Mouse (Mus musculus) embryonic facial prominence, embryonic 11.5 days (tissue): ENCODE results near the gene Fndc5. TPM values are rescaled to one million over a fixed set of nuclear protein-coding genes. Genes with fewer than 3 reads are reported as not detected.

Source experiments
- ATAC-seq: fragments of 200-750 bp; cut with Nextera tagmentation; replicated peaks from 2 replicates; pipeline ENCODE4 v1.8.0; 2017; ENCODE audit warnings: low read depth; ENCODE audit not compliant: insufficient number of reproducible peaks, low FRiP score, low TSS enrichment
- DNase-seq: peaks from one replicate; pipeline ENCODE4 v3.0.0-alpha.2; 2015; ENCODE audit warnings: low spot score
- H3K27ac ChIP-seq: fragments of 300-500 bp; sonication (generic); replicated peaks from 2 replicates; pipeline ENCODE4 v1.5.1; 2014; ENCODE audit warnings: mild to moderate bottlenecking, low read depth, low read length, control low read depth
- H3K27me3 ChIP-seq: fragments of 300-500 bp; sonication (generic); 2 replicates; pipeline ENCODE4 v1.6.1; 2014; ENCODE audit warnings: mild to moderate bottlenecking, low read length, moderate library complexity, mixed read lengths; ENCODE audit not compliant: control insufficient read depth, insufficient read depth
- H3K36me3 ChIP-seq: fragments of 300-500 bp; sonication (generic); replicated peaks from 2 replicates; pipeline ENCODE4 v1.6.1; 2014; ENCODE audit warnings: low read depth, mild to moderate bottlenecking, low read length, moderate library complexity, mixed read lengths; ENCODE audit not compliant: control insufficient read depth, insufficient read depth
- H3K4me1 ChIP-seq: fragments of 300-500 bp; sonication (generic); 2 replicates; pipeline ENCODE4 v1.6.1; 2014; ENCODE audit warnings: low read length, mixed read lengths; ENCODE audit not compliant: control insufficient read depth, insufficient read depth
- H3K4me2 ChIP-seq: fragments of 300-500 bp; sonication (generic); 2 replicates; pipeline ENCODE4 v1.6.1; 2014; ENCODE audit warnings: low read depth, mild to moderate bottlenecking, control low read depth, low read length, moderate library complexity
- H3K4me3 ChIP-seq: fragments of 300-500 bp; sonication (generic); 2 replicates; pipeline ENCODE4 v1.5.1; 2014; ENCODE audit warnings: low read depth, low read length, control low read depth
- H3K9ac ChIP-seq: fragments of 300-500 bp; sonication (generic); replicated peaks from 2 replicates; pipeline ENCODE4 v1.6.1; 2014; ENCODE audit warnings: mild to moderate bottlenecking, control low read depth, low read length
- H3K9me3 ChIP-seq: fragments of 300-500 bp; sonication (generic); replicated peaks from 2 replicates; pipeline ENCODE4 v1.6.1; 2016; ENCODE audit warnings: mild to moderate bottlenecking, low read length, inconsistent platforms, mixed read lengths; ENCODE audit not compliant: control insufficient read depth
- WGBS: fragments of 180-500 bp; shearing (Covaris S2); extraction: QIAGEN DNeasy Blood & Tissue Kit; methylation state at CpG from one replicate; pipeline ENCODE4 v1.1.7; 2014; 5-methylcytosine and 5-hydroxymethylcytosine counted together
- polyA plus RNA-seq: library from polyadenylated mRNA; unstranded; fragments of >200 nt; fragmentation: Nextera tagmentation; extraction: Ambion mirVana; gene quantifications from 2 replicates; pipeline ENCODE4 v1.2.1, GENCODE M21; 2014

Fndc5 gene
- polyA plus RNA-seq, 1 experiment from 2014 or later, result 3.8 TPM

DNA sequence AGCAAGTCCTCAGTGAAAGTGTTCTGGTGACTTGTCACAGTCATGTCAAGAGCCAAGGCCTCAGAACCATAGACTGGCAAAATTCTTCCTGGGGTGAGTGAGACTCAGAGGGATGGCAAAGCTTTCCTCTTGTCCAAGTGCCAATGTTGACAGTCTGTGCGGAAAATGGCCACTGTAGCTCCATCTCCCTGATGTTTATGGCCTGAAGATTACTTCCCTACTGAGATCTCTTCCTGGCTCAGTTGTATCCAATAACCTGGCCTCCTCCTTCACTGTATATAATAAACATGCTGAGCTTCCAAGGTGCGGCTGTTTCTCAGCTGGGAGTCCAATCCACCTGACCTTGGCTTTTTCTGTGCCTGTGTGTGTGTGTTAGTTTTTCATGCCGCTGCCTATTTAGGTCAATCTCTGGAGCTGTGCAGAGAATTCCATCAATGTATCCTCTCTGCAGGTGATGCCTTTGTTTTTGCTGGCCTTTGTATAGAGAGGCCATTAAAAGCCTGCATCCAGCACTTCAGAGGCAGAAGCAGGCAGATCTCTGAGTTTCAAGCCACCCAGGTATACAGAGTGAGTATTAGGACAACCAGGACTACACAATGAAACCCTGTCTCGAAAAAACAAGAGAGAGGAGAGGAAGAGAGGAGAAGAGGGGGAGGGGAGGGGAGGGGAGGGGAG is 24.9 kb downstream of the Fndc5 start:
- peaks cover 5% of the 10 kb centered on the region for H3K36me3 ChIP-seq

DNA sequence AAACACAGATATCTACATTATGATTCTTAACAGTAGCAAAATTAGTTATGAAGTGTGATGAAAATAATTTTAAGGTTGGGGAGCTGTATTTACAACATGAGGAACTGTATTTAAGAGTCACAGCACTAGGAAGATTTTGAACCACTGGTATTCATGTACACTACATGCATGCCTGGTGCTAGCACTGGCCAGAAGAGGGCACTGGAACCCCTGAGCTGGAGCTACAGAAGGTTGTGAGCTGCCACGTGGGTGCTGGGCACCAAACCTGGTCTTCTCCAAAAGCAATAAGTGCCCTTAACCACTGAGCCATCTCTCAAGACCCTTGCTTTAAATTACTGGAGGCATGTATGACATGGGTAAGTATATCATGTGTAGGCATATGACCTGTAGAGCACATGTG is 35.7 kb downstream of the Fndc5 start:
- WGBS, result 71% methylated on average over 1 of the region's 1 CpGs

More for the DNA sequence above, 24.9 kb downstream of the Fndc5 start:
- no peaks in the 10 kb centered on the region for H3K4me1 ChIP-seq
- H3K4me2 ChIP-seq, result no peak overlapping the region
- H3K27ac ChIP-seq, result no peak overlapping the region
- WGBS, result 96% methylated on average over 3 of the region's 4 CpGs
- H3K4me3 ChIP-seq, result no peak overlapping the region
- no peak for ATAC-seq
- no peak for DNase-seq
- no peak overlapping the region for H3K9ac ChIP-seq
- H3K27me3 ChIP-seq, result no peaks in the 10 kb centered on the region
- H3K9me3 ChIP-seq, result no peaks in the 10 kb centered on the region

DNA sequence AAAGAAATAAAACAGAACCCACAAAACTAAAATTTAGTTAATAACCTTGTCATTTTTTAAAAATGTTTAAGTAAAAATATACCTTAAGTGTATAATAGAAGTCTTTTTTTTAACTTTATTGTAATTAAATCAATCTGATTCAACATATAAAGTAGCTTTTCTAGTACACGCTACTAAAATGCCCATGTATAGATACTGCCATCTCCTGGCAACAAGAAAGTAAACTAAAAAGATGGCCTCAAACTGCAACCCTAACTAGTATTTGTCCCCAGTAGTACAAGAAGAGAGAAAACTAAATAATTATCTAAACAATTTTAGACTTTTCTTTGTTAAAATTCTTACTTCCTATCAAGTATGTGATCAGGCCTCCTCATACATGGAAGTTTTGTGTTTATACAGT is 42.8 kb downstream of the Fndc5 start:
- no peaks in the 10 kb centered on the region for H3K4me1 ChIP-seq
- no peaks in the 10 kb centered on the region for H3K27me3 ChIP-seq
- no peaks in the 10 kb centered on the region for H3K9me3 ChIP-seq
- no peak overlapping the region for H3K4me3 ChIP-seq
- no peak overlapping the region for H3K27ac ChIP-seq
- DNase-seq (no peak), ATAC-seq (no peak)
- WGBS, result 74% methylated on average over 1 of the region's 1 CpGs
- no peak overlapping the region for H3K4me2 ChIP-seq
- peaks cover 4% of the 10 kb centered on the region for H3K36me3 ChIP-seq
- H3K9ac ChIP-seq, result no peak overlapping the region

More for the DNA sequence above, 35.7 kb downstream of the Fndc5 start:
- no peak overlapping the region for H3K4me2 ChIP-seq
- H3K4me3 ChIP-seq, result no peak overlapping the region
- ATAC-seq (no peak), DNase-seq (no peak)
- H3K4me1 ChIP-seq, result no peaks in the 10 kb centered on the region
- H3K27me3 ChIP-seq, result no peaks in the 10 kb centered on the region
- no peak overlapping the region for H3K27ac ChIP-seq
- H3K9me3 ChIP-seq, result no peaks in the 10 kb centered on the region
- peaks cover 16% of the 10 kb centered on the region for H3K36me3 ChIP-seq
- no peak overlapping the region for H3K9ac ChIP-seq

DNA sequence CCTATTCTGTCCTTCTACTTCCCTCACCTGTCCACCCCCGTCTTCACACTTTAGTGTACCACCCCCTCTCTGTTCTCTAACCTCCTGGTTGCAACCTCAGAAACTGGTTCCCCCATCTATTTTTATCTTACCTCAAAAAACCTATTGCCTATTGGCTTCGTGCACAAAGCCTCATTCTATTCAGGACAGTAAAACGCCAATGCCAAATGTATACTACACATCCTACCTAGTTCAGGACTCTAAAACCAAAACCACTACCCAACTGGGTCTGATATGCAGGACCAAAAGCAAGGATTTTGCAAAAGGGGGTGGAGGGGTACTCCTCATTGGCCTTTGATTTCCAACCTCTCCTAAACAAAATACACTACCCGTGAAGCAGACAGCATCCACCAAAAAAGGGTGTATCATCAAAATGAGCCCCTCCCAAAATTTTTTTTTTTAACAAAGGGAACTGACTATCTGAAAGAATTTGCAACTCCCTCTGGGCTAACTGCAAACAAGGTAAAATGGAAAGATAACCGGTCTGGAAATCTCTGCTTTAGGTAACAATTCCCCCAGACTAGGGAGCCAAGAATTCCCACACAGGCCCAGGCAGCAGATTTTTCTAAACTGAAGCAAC is 51.4 kb downstream of the Fndc5 start:
- Histone ChIP-seq H3K27ac (peak overlapping the region; percentile 89), H3K9me3 (no peaks in the 10 kb centered on the region), H3K9ac (peak overlapping the region; percentile 90), H3K27me3 (no peaks in the 10 kb centered on the region), H3K36me3 (no peaks in the 10 kb centered on the region), H3K4me3 (peak overlapping the region; percentile 92), H3K4me2 (peak overlapping the region; percentile 60), H3K4me1 (0 out of 2 replicates have a peak, but pooled peaks cover 2% of the 10 kb centered on the region)
- WGBS, result 45% methylated on average over 5 of the region's 5 CpGs
- DNase-seq (peak; percentile 8), ATAC-seq (no peak)

DNA sequence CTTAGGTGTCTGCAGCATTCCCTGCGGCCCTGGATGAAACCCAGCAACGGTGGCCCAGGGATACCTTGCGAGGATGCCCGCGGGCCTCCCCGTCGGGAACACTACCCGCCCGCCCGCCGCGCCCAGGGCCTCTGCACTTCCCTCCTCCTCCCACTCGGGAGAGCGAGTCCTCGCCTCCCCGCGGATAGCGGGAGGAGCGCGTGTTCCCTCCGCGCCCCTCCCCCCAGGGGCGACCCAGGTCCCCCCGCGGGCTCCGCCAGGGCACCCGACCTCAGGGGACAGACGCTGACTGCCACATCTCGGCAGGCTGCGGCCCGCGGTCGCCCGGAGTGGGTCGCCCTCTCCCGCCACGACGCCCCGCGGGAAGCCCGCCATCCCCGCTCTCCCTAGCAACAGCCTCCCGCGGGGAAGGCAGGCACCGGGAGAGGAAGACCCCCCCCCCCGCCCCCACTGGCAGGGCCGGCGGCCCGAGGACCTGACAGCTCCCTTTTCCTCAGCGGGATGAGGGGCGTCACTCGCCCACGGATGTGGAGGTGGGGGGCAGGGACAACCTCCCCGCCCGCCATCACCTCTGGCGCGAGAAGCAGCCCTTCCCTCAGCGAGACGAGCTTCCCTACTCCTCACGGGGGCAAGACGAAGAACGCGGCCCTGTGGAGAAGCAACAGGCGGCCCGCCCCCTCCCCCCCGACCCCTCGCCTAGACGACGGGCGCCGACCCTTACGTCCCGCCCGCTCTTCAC is 52.2 kb downstream of the Fndc5 start:
- peak; percentile 63 for DNase-seq

DNA sequence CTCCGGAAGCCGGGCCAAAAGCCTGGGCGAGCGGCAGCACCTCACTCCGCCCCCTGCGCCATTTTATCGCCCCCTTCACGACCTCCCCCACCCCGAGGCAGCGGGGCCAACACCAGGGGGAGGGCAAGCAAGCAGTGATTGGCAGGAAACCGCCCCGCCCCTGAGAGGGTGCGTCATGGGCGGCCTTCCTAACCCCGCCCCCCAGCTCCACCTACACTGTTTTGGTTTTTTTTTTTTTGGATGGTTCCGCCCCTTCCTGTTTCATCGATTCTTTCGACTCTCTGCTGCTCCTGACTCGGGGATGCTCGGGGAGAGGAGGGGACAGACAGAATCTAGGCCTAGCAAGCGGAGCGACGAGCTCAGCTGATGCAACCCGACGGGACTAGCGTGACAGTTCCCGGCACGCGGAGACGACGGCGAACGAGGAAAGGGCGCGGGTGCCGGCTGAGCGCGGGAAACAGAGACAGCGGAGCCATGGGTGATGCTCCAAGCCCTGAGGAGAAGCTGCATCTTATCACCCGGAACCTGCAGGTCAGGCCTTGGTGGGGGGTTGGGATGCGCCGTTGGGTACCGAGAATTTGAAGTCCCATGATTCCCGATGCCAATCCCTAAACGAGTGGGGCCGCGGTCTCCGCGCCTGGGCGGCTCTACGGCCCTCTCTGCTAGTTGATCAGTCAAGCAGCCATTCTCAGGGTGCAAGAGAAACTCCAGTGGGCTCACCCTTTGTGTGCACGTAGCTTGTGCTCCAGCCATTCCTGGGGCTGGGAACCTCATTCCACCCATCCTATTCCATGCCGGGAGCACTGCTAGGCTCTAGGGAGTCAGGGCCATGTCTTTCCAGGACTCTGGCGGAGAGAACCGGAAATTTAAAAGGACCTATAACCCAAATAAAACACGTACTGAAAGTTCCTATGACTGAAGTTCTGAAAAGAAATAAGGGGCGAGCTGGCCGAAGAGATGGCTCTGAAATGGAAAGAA is 53.0 kb downstream of the Fndc5 start, which contains the start of the genes S100pbp and Yars:
Gene S100pbp (minus strand): TSS at position 186 of the 978 bp plus-strand sequence.
Gene Yars (plus strand): TSS at position 219 of the 978 bp plus-strand sequence.
- H3K4me3 ChIP-seq, result peak within 1 kb of the TSS; percentile 92
- H3K36me3 ChIP-seq, result no peaks in the 10 kb centered on the region
- H3K27me3 ChIP-seq, result no peaks in the 10 kb centered on the region
- no peaks in the 10 kb centered on the region for H3K9me3 ChIP-seq
- ATAC-seq, result peak; percentile 86
- 0 out of 2 replicates have a peak, but pooled peaks cover 2% of the 10 kb centered on the region for H3K4me1 ChIP-seq
- H3K27ac ChIP-seq, result peak within 1 kb of the TSS; percentile 89
- peak; percentile 100 for DNase-seq
- H3K4me2 ChIP-seq, result peak within 1 kb of the TSS; percentile 60
- peak within 1 kb of the TSS; percentile 90 for H3K9ac ChIP-seq
- WGBS, result under 1% methylated on average over 58 of the region's 58 CpGs

More for the DNA sequence above, 52.2 kb downstream of the Fndc5 start:
- peak overlapping the region; percentile 60 for H3K4me2 ChIP-seq
- H3K36me3 ChIP-seq, result no peaks in the 10 kb centered on the region
- H3K9ac ChIP-seq, result peak overlapping the region; percentile 90
- H3K9me3 ChIP-seq, result no peaks in the 10 kb centered on the region
- ATAC-seq, result peak; percentile 64
- H3K4me3 ChIP-seq, result peak overlapping the region; percentile 92
- no peaks in the 10 kb centered on the region for H3K27me3 ChIP-seq
- H3K4me1 ChIP-seq, result 0 out of 2 replicates have a peak, but pooled peaks cover 2% of the 10 kb centered on the region
- WGBS, result under 1% methylated on average over 36 of the region's 74 CpGs
- H3K27ac ChIP-seq, result peak overlapping the region; percentile 89

DNA sequence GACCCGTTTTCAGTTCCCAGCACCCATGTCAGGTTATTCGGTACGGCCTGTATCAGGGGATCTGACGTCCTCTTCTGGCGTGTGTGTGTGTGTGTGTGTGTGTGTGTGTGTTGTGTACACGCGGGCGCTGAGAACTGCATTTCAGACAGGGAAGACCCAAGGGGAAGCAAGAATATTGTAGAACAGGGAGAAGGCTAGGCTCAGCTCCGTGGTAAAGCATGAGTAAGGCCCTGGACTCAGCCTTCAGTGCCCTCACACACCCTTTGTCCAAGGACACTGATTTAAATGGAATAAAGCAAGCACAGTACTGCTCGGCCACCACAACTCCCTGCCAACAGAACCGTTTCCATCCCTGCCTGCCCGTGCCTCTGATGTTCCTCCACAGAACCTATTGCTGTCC is 53.7 kb downstream of the Fndc5 start:
- Histone ChIP-seq H3K4me2 (peak overlapping the region; percentile 53), H3K27me3 (no peaks in the 10 kb centered on the region), H3K4me1 (0 out of 2 replicates have a peak, but pooled peaks cover 2% of the 10 kb centered on the region), H3K9ac (peak overlapping the region; percentile 76), H3K36me3 (no peaks in the 10 kb centered on the region), H3K4me3 (peak overlapping the region; percentile 92), H3K9me3 (no peaks in the 10 kb centered on the region), H3K27ac (no peak overlapping the region)
- WGBS, result 5% methylated on average over 12 of the region's 12 CpGs
- ATAC-seq (no peak), DNase-seq (no peak)
